Mouse (Mus musculus) urinary bladder, postnatal 25 days (tissue): Measurements from ENCODE around the gene Olfr307.
"Not testable (repeated sequence)": the region's sequence is repeated elsewhere in the genome, so short reads cannot be mapped to it uniquely, and the experiment has no call there.

Experiments used
- DNase-seq: peaks from one replicate; pipeline ENCODE4 v3.0.0; 2022; ENCODE audit warnings: low spot score

Olfr307 gene

GRCm38 (mm10) chr7:86337486-86337885 is at the start of gene Olfr307:
Olfr307 (minus strand) TSS chr7:86337586.
- DNase-seq, result no peak

- no peak for DNase-seq
These were observed 49.2 kb upstream of the Olfr307 start, which contains the start of gene Olfr304 for GRCm38 (mm10) chr7:86386558-86386957. Olfr304 (minus strand) TSS chr7:86386658.

GRCm38 (mm10) chr7:86385769-86386168 is 48.4 kb upstream of the Olfr307 start:
- no peak for DNase-seq

- DNase-seq, result no peak
These were observed 29.4 kb upstream of the Olfr307 start, which contains the start of gene Olfr305 for GRCm38 (mm10) chr7:86366828-86367227. Olfr305 (minus strand) TSS chr7:86366928.

GRCm38 (mm10) chr7:86346296-86346695 is 8.9 kb upstream of the Olfr307 start:
- DNase-seq, result not testable (repeated sequence)

- DNase-seq, result no peak
These were observed 6.9 kb upstream of the Olfr307 start for GRCm38 (mm10) chr7:86344253-86344652.

GRCm38 (mm10) chr7:86342881-86343565 is 5.6 kb upstream of the Olfr307 start:
- no peak for DNase-seq

- no peak for DNase-seq
These were observed 11.9 kb downstream of the Olfr307 start, which contains the start of gene Olfr308 for GRCm38 (mm10) chr7:86325530-86325929. Olfr308 (minus strand) TSS chr7:86325630.

- no peak for DNase-seq
These were observed 16.1 kb downstream of the Olfr307 start for GRCm38 (mm10) chr7:86321323-86321722.

GRCm38 (mm10) chr7:86313608-86314007 is 23.8 kb downstream of the Olfr307 start, which contains the start of gene Olfr309:
Olfr309 (minus strand) TSS chr7:86313708.
- no peak for DNase-seq
